Mouse (Mus musculus) embryonic facial prominence, embryonic 14.5 days (tissue): ENCODE results near the gene Xntrpc. TPM values are rescaled to one million over a fixed set of nuclear protein-coding genes. Genes with fewer than 3 reads are reported as not detected.
"Not testable (repeated sequence)": the region's sequence is repeated elsewhere in the genome, so short reads cannot be mapped to it uniquely, and the experiment has no call there.

ENCODE experiments used
- ATAC-seq: fragments of 200-750 bp; cut with Nextera tagmentation; 2 replicates; pipeline ENCODE4 v1.8.0; 2017; ENCODE audit warnings: low read depth, moderate number of reproducible peaks, moderate TSS enrichment
- DNase-seq: peaks from one replicate; pipeline ENCODE4 v3.0.0-alpha.2; 2015; ENCODE audit warnings: low spot score
- H3K27ac ChIP-seq: fragments of 300-500 bp; sonication (generic); replicated peaks from 2 replicates; pipeline ENCODE4 v1.5.1; 2014; ENCODE audit warnings: low read depth, mild to moderate bottlenecking, low read length, moderate library complexity
- H3K27me3 ChIP-seq: fragments of 300-500 bp; sonication (generic); replicated peaks from 2 replicates; pipeline ENCODE4 v1.6.1; 2014; ENCODE audit warnings: low read length; ENCODE audit not compliant: control insufficient read depth, insufficient read depth
- H3K36me3 ChIP-seq: fragments of 300-500 bp; sonication (generic); 2 replicates; pipeline ENCODE4 v1.6.1; 2014; ENCODE audit warnings: low read length, mixed read lengths; ENCODE audit not compliant: control insufficient read depth, insufficient read depth
- H3K4me1 ChIP-seq: fragments of 300-500 bp; sonication (generic); 2 replicates; pipeline ENCODE4 v1.6.1; 2014; ENCODE audit warnings: antibody characterized with exemption, low read length; ENCODE audit not compliant: control insufficient read depth, insufficient read depth
- H3K4me2 ChIP-seq: fragments of 300-500 bp; sonication (generic); 2 replicates; pipeline ENCODE4 v1.6.1; 2014; ENCODE audit warnings: low read depth, mild to moderate bottlenecking, low read length, moderate library complexity, mixed read lengths
- H3K4me3 ChIP-seq: fragments of 300-500 bp; sonication (generic); 2 replicates; pipeline ENCODE4 v1.5.1; 2014; ENCODE audit warnings: low read depth, mild to moderate bottlenecking, low read length
- H3K9ac ChIP-seq: fragments of 300-500 bp; sonication (generic); 2 replicates; pipeline ENCODE4 v1.6.1; 2014; ENCODE audit warnings: low read depth, mild to moderate bottlenecking, low read length, moderate library complexity, mixed read lengths
- H3K9me3 ChIP-seq: fragments of 300-500 bp; sonication (generic); 2 replicates; pipeline ENCODE4 v1.6.1; 2016; ENCODE audit warnings: low read length; ENCODE audit not compliant: control insufficient read depth
- WGBS: fragments of 180-500 bp; shearing (Covaris S2); extraction: QIAGEN DNeasy Blood & Tissue Kit; methylation state at CpG from one replicate; pipeline ENCODE4 v1.1.7; 2014; 5-methylcytosine and 5-hydroxymethylcytosine counted together
- polyA plus RNA-seq: library from polyadenylated mRNA; unstranded; fragments of >200 nt; fragmentation: Nextera tagmentation; extraction: Ambion mirVana; gene quantifications from 2 replicates; pipeline ENCODE4 v1.2.1, GENCODE M21; 2014

Xntrpc gene
- polyA plus RNA-seq, 1 experiment from 2014 or later: 0.84 TPM

DNA sequence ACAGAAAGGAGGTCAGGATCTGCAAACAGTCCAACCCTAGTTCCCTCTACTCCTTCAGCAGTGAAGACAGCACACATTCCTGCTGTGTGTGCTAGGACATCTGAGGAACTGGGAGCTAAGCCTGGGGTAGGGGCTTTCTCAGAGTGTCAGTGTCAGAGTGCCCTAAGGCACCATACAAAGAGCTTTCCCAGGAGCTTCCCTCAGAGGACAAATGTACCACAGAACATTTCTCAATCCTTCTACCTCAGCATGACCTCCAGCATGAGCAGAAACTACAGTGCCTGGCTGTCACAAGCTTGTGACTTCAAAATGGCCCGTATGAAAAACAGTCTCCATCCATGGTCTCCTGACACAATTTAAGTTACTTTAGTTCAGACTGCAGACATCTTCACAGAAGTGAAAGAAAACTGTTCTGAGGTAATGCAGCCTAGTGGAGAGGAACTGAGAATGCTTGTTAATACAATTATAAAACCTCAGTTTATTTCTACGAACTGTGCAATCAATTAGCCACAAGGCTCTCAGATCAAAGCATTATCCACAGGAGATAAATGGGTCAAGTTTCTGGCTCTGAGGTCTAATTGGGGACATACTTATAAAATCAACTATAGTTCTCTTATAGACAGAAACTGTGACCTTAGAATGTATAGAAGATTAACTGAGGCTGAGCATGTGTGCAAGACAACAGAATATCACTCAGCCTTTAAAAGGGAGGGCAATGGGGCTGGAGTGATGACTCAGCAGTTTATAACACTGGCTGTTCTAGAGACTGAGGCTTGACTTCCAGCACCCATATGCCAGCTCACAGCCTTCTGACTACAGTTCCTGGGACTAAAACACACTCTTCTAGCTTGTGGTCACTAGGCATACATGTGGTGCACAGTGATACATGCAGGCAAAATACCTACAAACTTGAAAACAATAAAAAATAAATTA lies 40.1 kb upstream of the Xntrpc start:
- H3K4me2 ChIP-seq: no peak overlapping the region
- DNase-seq: no peak
- H3K4me1 ChIP-seq: no peaks in the 10 kb centered on the region
- H3K9me3 ChIP-seq: no peaks in the 10 kb centered on the region
- H3K27ac ChIP-seq: no peak overlapping the region
- no peak overlapping the region for H3K4me3 ChIP-seq
- no peaks in the 10 kb centered on the region for H3K27me3 ChIP-seq
- H3K36me3 ChIP-seq: peaks cover 74% of the 10 kb centered on the region
- WGBS: 78% methylated on average over 2 of the region's 2 CpGs
- no peak for ATAC-seq
- H3K9ac ChIP-seq: no peak overlapping the region

DNA sequence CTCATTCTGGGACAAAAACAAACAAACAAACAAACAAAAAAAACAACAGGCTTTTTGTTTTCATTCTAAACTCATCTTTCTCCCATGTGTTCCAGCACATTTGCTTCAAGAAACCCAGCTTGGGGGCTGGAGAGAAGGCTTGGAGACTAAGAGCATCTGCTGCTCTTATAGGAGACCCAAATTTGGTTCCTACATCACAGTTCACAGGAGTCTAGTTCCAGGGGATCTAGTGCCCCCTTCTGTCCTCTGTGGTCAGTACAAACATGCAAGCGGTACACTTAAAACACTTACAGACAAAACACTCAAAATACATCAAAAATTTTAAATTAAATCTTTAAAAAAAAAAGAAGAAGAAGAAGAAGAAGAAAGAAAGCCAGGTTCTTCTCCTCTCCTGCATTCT lies 30.6 kb upstream of the Xntrpc start:
- Histone ChIP-seq H3K9ac (no peak overlapping the region), H3K27ac (no peak overlapping the region), H3K4me1 (no peaks in the 10 kb centered on the region), H3K36me3 (peaks cover 96% of the 10 kb centered on the region), H3K4me3 (no peak overlapping the region), H3K4me2 (no peak overlapping the region), H3K9me3 (no peaks in the 10 kb centered on the region), H3K27me3 (no peaks in the 10 kb centered on the region)
- 93% methylated on average over 1 of the region's 1 CpGs for WGBS
- ATAC-seq: no peak
- no peak for DNase-seq

DNA sequence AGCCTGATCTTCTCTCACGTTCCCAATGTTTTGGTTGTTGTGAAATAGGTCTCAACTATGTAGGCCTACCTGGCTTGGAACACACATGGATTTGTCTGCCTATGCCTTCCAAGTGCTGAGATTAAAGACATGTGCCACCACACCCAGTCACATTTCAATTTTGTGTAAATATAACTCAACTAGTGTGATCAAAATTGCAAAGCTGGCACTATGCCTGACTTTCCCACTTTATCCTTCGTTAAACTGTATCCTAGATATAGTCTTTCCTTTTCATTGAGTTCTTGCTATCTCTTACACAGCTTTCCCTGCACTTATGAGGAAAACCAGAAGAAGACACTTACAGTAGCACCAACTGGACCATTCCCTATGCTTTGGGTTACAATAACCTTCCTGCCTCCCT lies 30.0 kb upstream of the Xntrpc start:
- H3K4me3 ChIP-seq: no peak overlapping the region
- peaks cover 96% of the 10 kb centered on the region for H3K36me3 ChIP-seq
- 94% methylated on average over 2 of the region's 2 CpGs for WGBS
- ATAC-seq (no peak), DNase-seq (no peak)
- H3K4me1 ChIP-seq: no peaks in the 10 kb centered on the region
- H3K4me2 ChIP-seq: no peak overlapping the region
- H3K9me3 ChIP-seq: no peaks in the 10 kb centered on the region
- no peak overlapping the region for H3K27ac ChIP-seq
- H3K27me3 ChIP-seq: no peaks in the 10 kb centered on the region
- no peak overlapping the region for H3K9ac ChIP-seq

DNA sequence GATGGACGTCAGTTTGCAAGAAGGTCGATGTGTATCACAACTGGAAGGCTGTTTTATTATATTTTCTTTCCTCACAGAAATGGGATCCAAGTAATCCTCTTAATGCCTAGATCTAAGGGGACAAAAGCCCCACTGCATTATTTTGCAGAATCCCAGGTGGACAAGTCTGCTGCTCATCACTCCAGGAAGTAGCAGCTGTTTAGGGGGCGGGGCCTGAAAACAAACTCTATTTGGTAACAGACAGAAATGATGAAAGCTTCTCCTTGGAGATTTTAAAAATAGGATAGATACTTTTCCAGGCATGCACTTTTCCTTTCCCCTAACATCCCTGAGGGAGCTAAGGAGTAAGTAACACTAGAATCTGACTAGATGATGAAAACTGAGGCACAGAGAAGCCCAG lies 28.2 kb upstream of the Xntrpc start:
- Histone ChIP-seq H3K9ac (no peak overlapping the region), H3K4me2 (no peak overlapping the region), H3K27me3 (no peaks in the 10 kb centered on the region), H3K4me3 (no peak overlapping the region), H3K9me3 (no peaks in the 10 kb centered on the region), H3K4me1 (no peaks in the 10 kb centered on the region), H3K27ac (no peak overlapping the region), H3K36me3 (peaks cover 95% of the 10 kb centered on the region)
- DNase-seq (peak; percentile 29), ATAC-seq (no peak)
- 93% methylated on average over 3 of the region's 3 CpGs for WGBS

DNA sequence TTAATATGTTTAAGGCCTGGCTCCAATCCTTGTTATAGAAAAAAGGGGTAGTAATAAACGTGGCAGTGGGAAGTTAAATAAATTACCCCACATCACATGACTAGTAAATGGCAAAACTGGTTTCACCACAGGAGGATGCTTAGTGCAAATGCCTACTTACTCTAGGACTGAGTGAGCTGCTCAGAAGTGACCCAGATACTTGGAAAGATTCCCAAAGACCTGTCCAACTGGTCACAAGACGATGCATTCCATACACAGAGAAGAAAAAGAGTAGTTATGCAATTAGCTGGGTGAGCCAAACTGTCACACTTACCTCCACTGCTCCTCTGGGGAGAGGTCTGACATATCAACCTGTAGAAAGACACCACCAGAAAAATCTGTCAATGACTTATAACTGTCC lies 23.2 kb upstream of the Xntrpc start:
- H3K36me3 ChIP-seq: peaks cover 55% of the 10 kb centered on the region
- DNase-seq: no peak
- no peak overlapping the region for H3K9ac ChIP-seq
- no peak overlapping the region for H3K27ac ChIP-seq
- H3K4me3 ChIP-seq: no peak overlapping the region
- no peaks in the 10 kb centered on the region for H3K9me3 ChIP-seq
- 68% methylated on average over 2 of the region's 2 CpGs for WGBS
- no peaks in the 10 kb centered on the region for H3K4me1 ChIP-seq
- no peak for ATAC-seq
- no peak overlapping the region for H3K4me2 ChIP-seq
- no peaks in the 10 kb centered on the region for H3K27me3 ChIP-seq

DNA sequence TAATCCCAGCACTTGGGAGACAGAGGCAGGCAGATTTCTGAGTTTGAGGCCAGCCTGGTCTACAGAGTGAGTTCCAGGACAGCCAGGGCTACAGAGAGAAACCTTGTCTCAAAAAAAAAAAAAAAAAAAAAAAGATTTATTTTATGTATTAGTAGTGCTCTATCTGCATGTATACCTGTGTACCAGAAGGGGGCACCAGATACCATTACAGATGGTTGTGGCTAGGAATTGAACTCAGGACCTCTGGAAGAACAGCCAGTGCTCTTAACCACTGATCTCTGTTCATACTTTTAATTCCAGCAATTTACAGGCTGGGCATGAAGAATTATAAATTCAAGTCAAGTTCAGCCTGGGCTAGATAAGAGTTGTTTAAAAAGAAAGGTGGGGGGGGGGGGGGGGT lies 17.0 kb upstream of the Xntrpc start:
- not testable (repeated sequence) for H3K9ac ChIP-seq, DNase-seq, H3K27me3 ChIP-seq, H3K4me1 ChIP-seq, ATAC-seq, H3K4me3 ChIP-seq, H3K9me3 ChIP-seq, H3K4me2 ChIP-seq, H3K27ac ChIP-seq
- peaks cover 22% of the 10 kb centered on the region for H3K36me3 ChIP-seq

DNA sequence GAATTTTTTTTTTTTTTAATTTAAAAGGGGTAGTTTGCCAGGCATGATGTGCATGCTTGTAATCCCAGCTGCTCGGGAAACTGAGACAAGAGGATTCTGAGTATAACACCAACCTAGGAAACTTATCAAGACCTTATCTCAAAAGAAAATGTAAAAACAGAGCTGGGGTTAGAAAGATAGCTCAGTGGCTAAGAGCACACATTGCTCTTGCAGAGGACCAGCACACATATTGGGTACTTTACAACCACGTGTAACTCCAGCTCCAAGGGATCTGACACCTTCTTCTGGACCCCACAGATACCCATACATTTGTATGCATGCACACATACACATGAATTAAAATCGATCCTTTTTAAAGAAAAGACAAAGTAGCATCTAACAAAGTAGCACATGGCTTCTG lies 4.2 kb upstream of the Xntrpc start:
- Histone ChIP-seq H3K27me3 (no peaks in the 10 kb centered on the region), H3K27ac (no peak overlapping the region), H3K4me3 (no peak overlapping the region), H3K36me3 (peaks cover 24% of the 10 kb centered on the region), H3K9ac (no peak overlapping the region), H3K9me3 (no peaks in the 10 kb centered on the region), H3K4me2 (no peak overlapping the region), H3K4me1 (peaks cover 11% of the 10 kb centered on the region)
- ATAC-seq (no peak), DNase-seq (no peak)
- WGBS: 97% methylated on average over 3 of the region's 3 CpGs

DNA sequence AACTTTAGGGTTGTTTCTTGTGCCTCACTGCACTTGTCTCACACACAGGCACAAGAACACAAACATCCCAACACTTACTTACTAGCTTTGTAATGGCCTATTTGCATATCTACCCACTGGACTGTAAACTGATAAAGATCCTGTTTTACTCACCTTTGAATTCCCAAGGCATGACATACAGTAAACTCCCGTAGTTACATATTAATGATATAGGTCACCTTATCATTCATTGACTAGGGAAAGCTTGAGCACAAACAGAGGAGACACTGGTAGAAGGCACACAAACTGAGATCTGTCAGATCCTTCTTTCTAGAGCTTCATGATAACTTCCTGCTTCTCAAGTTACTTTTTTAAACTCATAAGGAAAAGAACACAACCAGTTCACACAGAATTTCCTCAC lies 3.3 kb upstream of the Xntrpc start:
- H3K27ac ChIP-seq: no peak overlapping the region
- WGBS: 90% methylated on average over 1 of the region's 1 CpGs
- H3K4me3 ChIP-seq: no peak overlapping the region
- no peak for DNase-seq
- no peaks in the 10 kb centered on the region for H3K9me3 ChIP-seq
- peaks cover 15% of the 10 kb centered on the region for H3K4me1 ChIP-seq
- H3K4me2 ChIP-seq: no peak overlapping the region
- H3K36me3 ChIP-seq: peaks cover 16% of the 10 kb centered on the region
- no peaks in the 10 kb centered on the region for H3K27me3 ChIP-seq
- H3K9ac ChIP-seq: no peak overlapping the region
- no peak for ATAC-seq

DNA sequence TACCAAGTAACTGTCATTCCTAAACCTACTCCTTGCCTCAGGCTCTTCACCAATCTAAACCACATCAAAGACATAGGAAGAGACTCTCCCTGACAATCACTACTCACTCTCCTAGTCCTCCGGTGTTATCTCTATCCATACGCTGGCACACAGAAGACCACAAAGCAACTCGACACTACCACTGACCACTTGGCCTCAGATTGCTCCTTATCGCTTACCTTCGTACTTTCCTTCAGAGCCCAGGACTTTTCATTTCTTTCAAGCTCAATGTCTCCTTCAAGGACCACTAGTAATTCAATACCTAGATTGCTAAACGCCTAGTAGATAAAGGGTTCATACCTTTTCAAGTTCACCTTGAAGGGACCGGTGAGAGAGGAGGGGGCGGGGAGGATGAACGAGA lies 1.6 kb upstream of the Xntrpc start:
- DNase-seq (no peak), ATAC-seq (no peak)
- peak overlapping the region; percentile 75 for H3K4me2 ChIP-seq
- H3K4me1 ChIP-seq: peaks cover 15% of the 10 kb centered on the region
- H3K36me3 ChIP-seq: peaks cover 15% of the 10 kb centered on the region
- H3K4me3 ChIP-seq: peak overlapping the region; percentile 78
- no peaks in the 10 kb centered on the region for H3K9me3 ChIP-seq
- H3K27me3 ChIP-seq: no peaks in the 10 kb centered on the region
- no peak overlapping the region for H3K27ac ChIP-seq
- WGBS: 78% methylated on average over 9 of the region's 9 CpGs
- peak overlapping the region; percentile 74 for H3K9ac ChIP-seq
